Mouse (Mus musculus) C2C12 (cell line): ENCODE results near the gene Fkbp5.

Experiments used
- CEBPB ChIP-seq: IDR thresholded peaks from one replicate; pipeline ENCODE4 v1.6.1; 2011; ENCODE audit warnings: low read depth, mild to moderate bottlenecking, control low read depth, moderate library complexity
- CTCF ChIP-seq: IDR thresholded peaks from one replicate; pipeline ENCODE4 v1.5.1; 2011; ENCODE audit not compliant: control insufficient read depth, insufficient read depth, insufficient read length
- MAX ChIP-seq: IDR thresholded peaks from one replicate; pipeline ENCODE4 v1.6.1; 2011; ENCODE audit warnings: mild to moderate bottlenecking, control low read depth
- MYOD1 ChIP-seq: IDR thresholded peaks from one replicate; pipeline ENCODE4 v1.6.1; 2011; ENCODE audit warnings: low read depth; ENCODE audit not compliant: control insufficient read depth, insufficient read length
- USF1 ChIP-seq: IDR thresholded peaks from one replicate; pipeline ENCODE4 v1.6.1; 2011; ENCODE audit warnings: low read depth, mild to moderate bottlenecking, control low read depth, moderate library complexity

DNA sequence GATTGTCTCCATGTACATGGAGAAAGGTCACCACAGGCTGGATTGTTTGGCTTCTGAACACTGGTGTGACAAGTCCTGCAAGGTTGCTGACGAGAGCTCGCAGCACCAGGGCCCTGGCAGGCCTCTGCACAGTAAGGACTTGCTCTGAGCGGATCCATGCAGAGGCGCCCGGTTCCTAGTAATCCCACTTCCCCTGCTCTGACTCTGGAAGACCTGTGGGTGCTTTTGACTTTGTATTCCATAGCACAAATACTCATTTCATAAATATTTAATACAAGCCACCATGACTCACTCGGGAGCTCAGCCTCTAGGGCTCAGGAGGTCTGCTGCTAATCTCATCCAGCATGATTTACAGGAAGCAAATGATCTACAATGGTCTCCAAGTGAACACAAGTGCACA is 97.7 kb downstream of the Fkbp5 start:
- TF ChIP-seq CTCF (no peak), MAX (no peak), MYOD1 (no peak), USF1 (no peak), CEBPB (no peak)
